Mouse (Mus musculus) left cerebral cortex, adult 2 months (tissue): ENCODE data around the gene Utrn. TPM values are rescaled to one million over a fixed set of nuclear protein-coding genes. Genes with fewer than 3 reads are reported as not detected.
A peak's percentile ranks its signal among the peaks of the same experiment; 100 is the strongest.

Source experiments
- DNase-seq, 2 experiments: peaks; one replicate each; pipeline ENCODE4 v3.0.0; 2021 to 2022; ENCODE audit warnings: low spot score in 2 of 2, mixed read lengths in 1 of 2; ENCODE audit errors: extremely low spot score in 1 of 2
- H3K27ac ChIP-seq: fragments of 200-600 bp; 2 replicates; pipeline ENCODE4 v1.8.1; 2022
- H3K4me3 ChIP-seq: fragments of 200-600 bp; 2 replicates; pipeline ENCODE4 v1.8.1; 2022
- CTCF ChIP-seq: fragments of 200-600 bp; IDR thresholded peaks from 2 replicates; pipeline ENCODE4 v1.8.1; 2022; ENCODE audit warnings: antibody characterized with exemption, mild to moderate bottlenecking, moderate library complexity
- intact Hi-C: fragments of 180-260 bp; cut with DNase I; formaldehyde crosslinking; loops from one replicate; pipeline ENCODE4 v1.15.1; 2025
- total RNA-seq, 2 experiments: library from RNA; stranded (reverse); gene quantifications; 2 replicates each; pipeline ENCODE4 v1.2.3; 2021

The Utrn gene
- total RNA-seq, 2 experiments from 2014 or later, result 65.4 to 69.3 TPM

- intact Hi-C loops, result no loop called here
Measured at GRCm38 (mm10) chr10:12893339-12893738, 24.2 kb upstream of the Utrn start.

DNA sequence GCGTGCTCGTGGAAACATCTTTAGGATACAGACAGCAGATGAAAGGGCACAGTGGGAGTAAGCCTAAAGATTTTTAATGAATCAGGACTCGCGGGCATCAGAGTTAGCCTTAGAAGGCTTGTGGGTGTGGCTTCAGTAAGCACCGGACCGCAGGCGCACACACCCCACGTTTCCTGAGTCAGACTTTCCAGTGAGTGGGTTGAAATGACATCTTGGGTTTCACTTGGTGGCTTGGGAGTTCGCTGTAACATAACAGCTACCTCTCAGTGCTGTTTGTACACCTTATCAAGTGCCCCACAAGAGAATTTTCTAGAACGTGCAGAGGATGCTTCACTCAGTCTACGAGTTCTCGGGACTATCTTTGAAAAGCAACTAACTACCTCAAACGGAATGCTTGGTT is 19.2 kb upstream of the Utrn start:
- intact Hi-C loops, result no loop called here
- no peak for TF ChIP-seq CTCF
- DNase-seq, result no peak
- H3K4me3 ChIP-seq, result no peak overlapping the region
- no peak overlapping the region for H3K27ac ChIP-seq

More at GRCm38 (mm10) chr10:12893339-12893738, 24.2 kb upstream of the Utrn start:
- Histone ChIP-seq H3K4me3 (no peak overlapping the region), H3K27ac (no peak overlapping the region)
- TF ChIP-seq CTCF, result no peak
- DNase-seq, result no peak

- intact Hi-C loops, result no loop called here
- TF ChIP-seq CTCF, result no peak
Measured at GRCm38 (mm10) chr10:12887792-12888191, 18.6 kb upstream of the Utrn start.

GRCm38 (mm10) chr10:12884308-12884948 is 15.3 kb upstream of the Utrn start:
- no peak overlapping the region for H3K27ac ChIP-seq
- H3K4me3 ChIP-seq, result no peak overlapping the region
- DNase-seq, result no peak
- TF ChIP-seq CTCF, result no peak
- intact Hi-C loops, result no loop called here

More at GRCm38 (mm10) chr10:12887792-12888191, 18.6 kb upstream of the Utrn start:
- no peak for DNase-seq
- Histone ChIP-seq H3K4me3 (no peak overlapping the region), H3K27ac (no peak overlapping the region)

DNA sequence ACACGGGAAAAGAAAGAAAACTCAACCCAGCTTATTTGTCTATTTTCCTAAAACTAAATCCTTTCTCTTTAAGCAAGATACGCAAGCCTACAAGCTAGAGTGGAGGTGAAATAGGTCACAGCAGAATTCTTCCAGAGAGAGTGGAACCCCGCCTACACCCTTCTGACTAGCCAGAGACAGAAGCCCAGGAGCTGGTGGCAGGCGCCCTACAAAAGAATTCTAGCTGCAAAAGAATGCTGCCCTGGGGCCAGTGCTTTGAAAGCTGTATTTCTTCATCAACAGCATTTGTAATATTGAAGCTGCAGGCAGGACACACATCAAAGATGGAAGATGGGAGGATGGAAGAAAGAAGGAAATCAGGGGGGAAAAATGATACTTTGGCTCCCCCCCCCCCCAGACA is 12.7 kb upstream of the Utrn start:
- Histone ChIP-seq H3K4me3 (no peak overlapping the region), H3K27ac (no peak overlapping the region)
- intact Hi-C loops, result no loop called here
- no peak for TF ChIP-seq CTCF
- DNase-seq, result no peak

DNA sequence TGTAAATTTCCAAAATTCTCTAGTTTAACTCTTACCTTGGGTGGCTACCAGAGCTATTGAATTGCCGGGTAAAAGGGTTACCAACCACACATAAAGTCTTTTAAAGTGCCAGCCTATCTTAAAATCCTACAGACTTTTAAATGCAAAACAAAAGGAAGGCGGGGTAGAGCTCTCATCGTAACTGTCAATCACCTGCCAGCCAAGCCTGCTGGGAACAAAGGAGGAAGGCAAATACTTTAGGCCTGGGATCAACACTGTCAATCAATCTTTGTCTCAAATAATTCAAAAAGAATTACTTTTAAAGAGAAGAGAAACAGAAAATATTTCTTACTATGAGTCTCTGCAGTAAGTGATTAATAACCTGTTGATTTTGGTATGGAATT is 10.1 kb upstream of the Utrn start:
- Histone ChIP-seq H3K4me3 (no peak overlapping the region), H3K27ac (no peak overlapping the region)
- no peak for DNase-seq
- no peak for TF ChIP-seq CTCF
- intact Hi-C loops, result no loop called here

DNA sequence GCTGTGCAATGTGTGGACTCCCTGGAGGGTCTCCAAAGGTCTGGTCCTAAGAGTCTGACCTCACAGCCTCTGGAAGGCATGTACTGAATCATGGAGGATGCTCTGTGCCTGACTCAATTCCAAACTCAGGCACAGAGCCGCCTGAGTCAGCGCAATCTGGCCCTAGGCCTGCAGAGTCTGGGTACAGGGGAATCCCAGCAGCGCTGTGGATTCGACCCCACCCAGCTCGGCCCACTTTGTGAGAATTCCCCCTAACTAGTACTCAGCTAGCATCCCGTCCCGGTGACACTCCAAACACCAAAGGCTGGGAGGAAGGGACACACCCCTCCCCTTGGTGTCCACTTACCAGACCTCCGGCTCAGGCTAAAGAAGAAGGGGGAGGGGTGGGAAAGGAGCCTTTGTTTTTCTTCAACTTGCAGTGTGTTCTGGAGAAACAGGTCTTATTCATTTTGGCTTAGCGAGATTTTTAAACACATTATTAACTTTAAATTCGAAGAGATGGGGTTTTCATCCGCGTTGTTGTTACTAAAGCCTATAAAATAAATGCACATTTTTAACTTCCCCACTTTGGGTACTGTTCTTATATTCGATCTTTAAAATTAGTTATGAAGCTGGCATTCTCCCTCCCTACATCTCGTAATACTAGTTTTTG is 9.6 kb upstream of the Utrn start:
- no peak overlapping the region for H3K27ac ChIP-seq
- TF ChIP-seq CTCF, result no peak

GRCm38 (mm10) chr10:12876426-12876825 is 7.3 kb upstream of the Utrn start:
- Histone ChIP-seq H3K4me3 (no peak overlapping the region), H3K27ac (no peak overlapping the region)
- intact Hi-C loops, result no loop called here
- no peak for TF ChIP-seq CTCF
- DNase-seq, result no peak

More for the DNA sequence above, 9.6 kb upstream of the Utrn start:
- intact Hi-C loops, result no loop called here
- no peak overlapping the region for H3K4me3 ChIP-seq
- no peak for DNase-seq

DNA sequence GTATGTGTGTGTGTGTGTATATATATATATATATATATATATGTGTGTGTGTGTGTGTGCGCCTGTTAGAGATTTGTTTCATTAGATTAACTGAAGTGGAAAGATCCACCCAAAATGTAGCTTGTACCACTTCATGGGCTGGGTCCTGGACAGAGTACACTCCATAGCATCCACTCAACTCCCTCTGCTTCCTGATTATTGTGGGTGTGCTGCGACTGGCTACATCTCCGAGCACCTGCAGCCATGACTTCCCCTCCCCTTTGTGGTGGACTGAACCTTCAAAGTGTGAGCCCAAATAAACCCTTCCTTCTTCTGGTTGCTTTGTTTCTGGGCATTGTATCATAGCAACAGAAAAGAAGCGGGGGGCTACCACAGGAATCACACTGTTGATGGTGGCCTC is 6.2 kb upstream of the Utrn start:
- no peak for TF ChIP-seq CTCF
- intact Hi-C loops, result no loop called here
- H3K27ac ChIP-seq, result no peak overlapping the region
- no peak overlapping the region for H3K4me3 ChIP-seq
- DNase-seq, result no peak

DNA sequence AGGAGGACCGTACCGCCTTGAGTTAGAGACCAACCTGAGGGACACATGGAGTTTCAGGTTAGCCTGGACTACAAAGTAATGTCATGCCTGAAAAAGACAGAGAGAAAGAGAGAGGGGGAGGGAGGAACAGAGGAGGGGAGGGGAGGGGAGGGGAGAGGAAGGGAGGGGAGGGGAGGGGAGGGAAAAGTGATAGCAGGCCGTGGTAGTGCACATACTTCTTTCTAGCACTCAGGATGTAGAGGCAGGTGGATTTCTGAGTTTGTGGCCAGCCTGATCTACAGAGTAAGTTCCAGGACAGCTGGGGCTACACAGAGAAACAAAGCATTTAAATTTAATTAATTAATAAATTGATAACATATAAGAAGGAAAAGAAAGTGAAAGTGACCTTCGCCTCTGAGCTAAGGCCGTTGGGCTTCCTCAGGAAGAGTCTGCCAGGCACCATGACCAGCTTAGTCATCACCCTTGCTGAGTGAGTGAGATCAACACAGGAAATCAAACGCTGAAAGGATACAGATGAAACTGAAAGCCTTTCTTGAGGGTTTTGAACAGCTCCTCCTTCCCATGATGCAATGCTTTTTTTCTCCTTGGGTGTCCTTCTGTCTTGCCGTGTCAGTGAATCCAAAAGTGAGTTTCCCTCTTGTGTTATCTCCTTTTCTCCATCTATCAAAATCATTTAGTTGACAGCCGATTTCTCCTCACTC is 5.6 kb upstream of the Utrn start:
- no peak overlapping the region for H3K27ac ChIP-seq
- DNase-seq, result no peak
- TF ChIP-seq CTCF, result no peak
- intact Hi-C loops, result no loop called here
- H3K4me3 ChIP-seq, result no peak overlapping the region

GRCm38 (mm10) chr10:12869846-12870245 is 681 bp upstream of the Utrn start:
- H3K27ac ChIP-seq, result no peak overlapping the region
- intact Hi-C loops, result loop anchor here (2.0 to 5.0 kb wide), 4 partner anchors 41 to 178 kb away; no protein-coding TSS in a partner anchor
- peak overlapping the region; percentile 57 for H3K4me3 ChIP-seq
- no peak for TF ChIP-seq CTCF
- DNase-seq, result no peak
